Mouse (Mus musculus) embryonic facial prominence, embryonic 10.5 days (tissue): ENCODE measurements around the gene Gm527. TPM values are rescaled to one million over a fixed set of nuclear protein-coding genes. Genes with fewer than 3 reads are reported as not detected.
A peak's percentile ranks its signal among the peaks of the same experiment; 100 is the strongest.

Source experiments
- DNase-seq: peaks from one replicate; pipeline ENCODE4 v3.0.0-alpha.2; 2017; ENCODE audit warnings: low spot score
- H3K27ac ChIP-seq: fragments of 300-500 bp; sonication (generic); replicated peaks from 2 replicates; pipeline ENCODE4 v1.5.1; 2016; ENCODE audit warnings: mild to moderate bottlenecking
- H3K27me3 ChIP-seq: fragments of 300-500 bp; sonication (generic); replicated peaks from 2 replicates; pipeline ENCODE4 v1.6.1; 2016; ENCODE audit warnings: low read depth, mild to moderate bottlenecking; ENCODE audit not compliant: poor library complexity, severe bottlenecking
- H3K36me3 ChIP-seq: fragments of 300-500 bp; sonication (generic); replicated peaks from 2 replicates; pipeline ENCODE4 v1.6.1; 2016; ENCODE audit warnings: mild to moderate bottlenecking, moderate library complexity
- H3K4me1 ChIP-seq: fragments of 300-500 bp; sonication (generic); 2 replicates; pipeline ENCODE4 v1.6.1; 2016
- H3K4me3 ChIP-seq: fragments of 300-500 bp; sonication (generic); 2 replicates; pipeline ENCODE4 v1.5.1; 2016; ENCODE audit warnings: mild to moderate bottlenecking, moderate library complexity
- H3K9me3 ChIP-seq: fragments of 300-500 bp; sonication (generic); 2 replicates; pipeline ENCODE4 v1.6.1; 2016; ENCODE audit warnings: mild to moderate bottlenecking
- WGBS: fragments of 180-500 bp; shearing (Covaris S2); methylation state at CpG from one replicate; pipeline ENCODE4 v1.1.7; 2016; 5-methylcytosine and 5-hydroxymethylcytosine counted together
- polyA plus RNA-seq: library from polyadenylated mRNA; unstranded; fragments of >200 nt; fragmentation: Nextera tagmentation; extraction: Ambion mirVana; gene quantifications from 2 replicates; pipeline ENCODE4 v1.2.1, GENCODE M21; 2016

Gene Gm527
- polyA plus RNA-seq, 1 experiment from 2014 or later, result 1.2 TPM

- H3K4me3 ChIP-seq, result peak overlapping the region; percentile 93
- no peak for DNase-seq
- peaks cover 44% of the 10 kb centered on the region for H3K4me1 ChIP-seq
- H3K36me3 ChIP-seq, result peaks cover 17% of the 10 kb centered on the region
- no peaks in the 10 kb centered on the region for H3K9me3 ChIP-seq
- peak overlapping the region; percentile 92 for H3K27ac ChIP-seq
- H3K27me3 ChIP-seq, result no peaks in the 10 kb centered on the region
- WGBS, result 6% methylated on average over 19 of the region's 19 CpGs
Measured at GRCm38 (mm10) chr12:64966652-64967435, 49.1 kb downstream of the Gm527 start.

GRCm38 (mm10) chr12:64967470-64967869 lies 49.8 kb downstream of the Gm527 start:
- Histone ChIP-seq H3K36me3 (peaks cover 21% of the 10 kb centered on the region), H3K27me3 (no peaks in the 10 kb centered on the region), H3K4me3 (peak overlapping the region; percentile 93), H3K9me3 (no peaks in the 10 kb centered on the region), H3K27ac (no peak overlapping the region), H3K4me1 (peaks cover 44% of the 10 kb centered on the region)
- 2% methylated on average over 9 of the region's 9 CpGs for WGBS
- DNase-seq, result peak; percentile 24

GRCm38 (mm10) chr12:64968067-64968466 lies 50.4 kb downstream of the Gm527 start:
- Histone ChIP-seq H3K4me3 (peak overlapping the region; percentile 93), H3K9me3 (no peaks in the 10 kb centered on the region), H3K27me3 (no peaks in the 10 kb centered on the region), H3K27ac (no peak overlapping the region), H3K4me1 (peaks cover 44% of the 10 kb centered on the region), H3K36me3 (peaks cover 21% of the 10 kb centered on the region)
- 7% methylated on average over 2 of the region's 2 CpGs for WGBS
- DNase-seq, result no peak

DNA sequence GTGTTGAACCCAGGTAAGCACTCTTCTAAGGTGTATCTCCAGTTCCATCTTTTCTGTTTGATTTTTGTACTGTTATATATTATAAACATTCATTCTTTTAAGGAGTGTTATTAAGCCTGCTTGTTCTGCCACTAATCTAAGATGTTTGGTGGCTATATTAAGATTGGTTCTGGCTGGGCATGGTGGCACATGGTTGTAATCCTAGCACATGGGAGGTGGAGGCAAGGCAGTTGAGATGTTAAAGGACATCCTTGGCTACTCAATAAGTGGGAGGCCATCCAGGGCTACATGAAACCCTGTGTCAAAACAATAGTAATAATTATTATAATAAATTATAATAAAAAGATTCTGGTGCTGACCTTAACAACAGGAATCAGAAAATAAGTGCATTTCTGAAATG lies 53.7 kb downstream of the Gm527 start:
- Histone ChIP-seq H3K36me3 (peaks cover 24% of the 10 kb centered on the region), H3K4me3 (no peak overlapping the region), H3K4me1 (peaks cover 37% of the 10 kb centered on the region), H3K27me3 (no peaks in the 10 kb centered on the region), H3K27ac (no peak overlapping the region), H3K9me3 (no peaks in the 10 kb centered on the region)
- no peak for DNase-seq

GRCm38 (mm10) chr12:64972063-64972462 lies 54.4 kb downstream of the Gm527 start:
- peaks cover 29% of the 10 kb centered on the region for H3K36me3 ChIP-seq
- peaks cover 33% of the 10 kb centered on the region for H3K4me1 ChIP-seq
- H3K27ac ChIP-seq, result no peak overlapping the region
- no peaks in the 10 kb centered on the region for H3K9me3 ChIP-seq
- DNase-seq, result no peak
- 87% methylated on average over 6 of the region's 6 CpGs for WGBS
- no peak overlapping the region for H3K4me3 ChIP-seq
- H3K27me3 ChIP-seq, result no peaks in the 10 kb centered on the region

Other genes starting within 250 kb of the Gm527 start
- gene Klhl28, start 47.6 kb downstream of the Gm527 start, polyA plus RNA-seq, result 9.0 and 10.2 TPM in 2 replicates
- 29.4 and 31.5 TPM in 2 replicates for gene Togaram1, start 47.9 kb downstream of the Gm527 start, polyA plus RNA-seq
- 66.9 and 67.5 TPM in 2 replicates for gene Prpf39, start 118.4 kb downstream of the Gm527 start, polyA plus RNA-seq
- 672 and 700 TPM in 2 replicates for gene Fkbp3, start 156.1 kb downstream of the Gm527 start, polyA plus RNA-seq
- gene Fancm, start 157.7 kb downstream of the Gm527 start, polyA plus RNA-seq, result 13.4 and 15.7 TPM in 2 replicates